Mouse (Mus musculus) right cerebral cortex, postnatal 14 days (tissue): ENCODE measurements around the gene Olfr272.

Experiments used
- DNase-seq: peaks from one replicate; pipeline ENCODE4 v3.0.0; 2022

The Olfr272 gene

DNA sequence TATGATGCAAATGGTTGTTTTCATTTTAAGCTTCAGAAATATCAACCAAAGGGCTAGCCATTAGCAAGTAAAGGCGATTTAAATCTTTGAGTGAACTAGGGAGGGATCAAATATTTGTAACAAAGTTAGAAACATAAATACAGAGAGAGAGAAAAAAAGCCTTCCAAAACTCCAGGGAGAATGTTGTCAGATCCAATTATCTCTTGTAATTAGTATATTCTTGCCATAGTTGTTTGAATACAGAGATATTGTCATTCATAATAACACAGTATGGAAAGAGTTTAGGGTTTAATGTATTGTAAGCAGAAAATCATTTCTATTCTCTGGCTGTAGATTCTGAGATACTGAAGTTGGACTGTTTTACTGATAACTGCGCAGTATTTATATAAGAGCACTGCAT, at the start of gene Olfr272:
Gene Olfr272, minus strand, starts transcription at position 101 of the 400 bp plus-strand sequence.
- DNase-seq: no peak

DNA sequence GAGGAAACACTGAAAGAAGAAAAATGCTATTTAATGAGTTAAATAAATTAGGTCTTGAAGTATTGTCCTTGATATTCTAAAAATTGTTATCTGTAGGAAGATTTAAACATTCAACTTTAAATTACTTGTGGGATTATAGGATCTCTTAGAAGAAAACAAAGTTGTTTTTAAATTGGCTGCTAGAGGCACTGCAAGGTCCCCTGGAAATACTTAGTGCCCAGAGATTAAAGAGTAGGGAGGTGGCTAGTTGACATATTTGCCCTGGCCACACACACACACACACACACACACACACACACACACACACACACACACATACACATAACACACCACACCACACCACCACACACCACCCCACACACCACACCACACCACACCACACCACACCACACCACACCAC, 45.3 kb upstream of the Olfr272 start, which contains the start of gene Olfr270:
Gene Olfr270, plus strand, starts transcription at position 301 of the 400 bp plus-strand sequence.
- DNase-seq: no peak

DNA sequence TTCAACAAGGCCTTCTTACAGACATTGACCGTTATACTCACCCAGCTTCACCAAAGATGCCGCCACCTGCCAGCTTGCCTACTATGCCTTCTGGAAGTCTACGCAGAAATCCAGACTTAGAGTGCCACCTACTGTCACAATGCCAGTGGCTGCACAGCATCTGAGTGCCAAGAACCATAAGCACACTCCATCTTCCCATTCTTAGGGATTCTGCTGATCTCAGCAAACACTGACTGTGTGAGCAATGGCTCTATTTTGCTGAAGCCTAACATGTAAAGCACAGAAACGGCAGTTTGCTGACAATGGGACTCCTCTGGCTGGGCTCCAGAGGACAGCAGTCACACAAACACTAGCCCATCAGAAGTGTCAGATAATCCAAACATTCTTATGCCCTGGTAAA, 39.7 kb upstream of the Olfr272 start:
- peak; percentile 42 for DNase-seq

- DNase-seq: no peak
Observed at GRCm38 (mm10) chr4:52949005-52949404, 30.0 kb upstream of the Olfr272 start.

DNA sequence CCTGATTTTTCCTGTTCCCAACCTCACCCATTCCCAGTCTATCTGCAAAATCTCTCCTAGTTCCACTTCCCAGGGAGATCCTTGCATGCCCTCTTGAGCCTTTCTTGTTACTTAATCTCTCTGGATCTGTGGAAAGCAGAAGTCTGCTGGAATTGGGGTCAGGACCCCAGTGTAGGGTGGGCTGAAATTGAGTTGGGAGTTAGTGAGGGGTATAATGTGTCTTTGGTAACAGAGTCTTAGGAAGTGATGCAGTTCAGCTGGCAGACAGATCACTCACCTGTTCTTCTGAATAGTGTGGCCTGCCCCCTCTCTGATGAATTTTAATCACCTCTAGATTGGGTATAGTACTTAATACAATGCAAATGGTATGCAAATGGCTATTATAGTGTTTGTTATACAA, 27.7 kb upstream of the Olfr272 start:
- no peak for DNase-seq

- no peak for DNase-seq
Observed at GRCm38 (mm10) chr4:52930480-52930879, 11.5 kb upstream of the Olfr272 start.

GRCm38 (mm10) chr4:52917311-52917688, 1.7 kb downstream of the Olfr272 start:
- DNase-seq: no peak

- no peak for DNase-seq
Observed at GRCm38 (mm10) chr4:52916659-52917310, 2.2 kb downstream of the Olfr272 start.

DNA sequence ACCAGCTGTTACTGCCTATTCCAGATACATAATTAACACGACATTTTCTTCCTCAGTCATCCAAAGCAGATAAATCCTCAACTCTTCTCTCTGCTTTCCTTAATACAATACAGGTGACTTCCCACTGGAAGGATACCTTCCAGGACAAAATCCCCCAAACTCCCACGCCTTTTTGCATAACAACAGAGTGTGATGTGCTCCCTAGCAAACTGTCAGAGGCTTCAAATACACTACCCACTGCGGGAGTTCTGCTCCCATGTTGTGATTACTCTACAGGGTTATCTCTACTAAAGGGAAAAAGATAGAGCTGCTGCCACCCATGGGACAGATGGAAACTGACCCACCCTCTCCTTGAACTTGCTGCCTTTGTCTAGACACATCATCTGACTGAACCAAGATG, 6.6 kb downstream of the Olfr272 start:
- no peak for DNase-seq

DNA sequence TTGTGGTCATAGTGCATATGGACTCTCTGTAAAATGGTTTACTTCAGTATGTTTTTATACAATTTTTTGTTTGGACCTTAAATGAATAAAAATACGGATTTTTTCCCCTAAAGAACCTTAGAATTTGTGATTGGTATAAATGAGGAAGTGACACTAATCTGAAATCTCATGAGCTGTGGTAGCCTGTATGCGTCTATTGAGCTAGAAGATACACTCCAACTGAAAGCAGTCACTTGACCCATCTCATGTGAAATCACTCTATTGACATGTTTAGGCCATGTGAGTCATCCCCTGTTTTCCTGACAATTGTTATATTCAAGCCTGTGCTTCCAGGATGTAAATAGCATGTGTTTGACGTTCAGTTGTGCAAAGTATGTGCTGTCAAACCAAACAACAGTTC, 9.4 kb downstream of the Olfr272 start:
- no peak for DNase-seq

DNA sequence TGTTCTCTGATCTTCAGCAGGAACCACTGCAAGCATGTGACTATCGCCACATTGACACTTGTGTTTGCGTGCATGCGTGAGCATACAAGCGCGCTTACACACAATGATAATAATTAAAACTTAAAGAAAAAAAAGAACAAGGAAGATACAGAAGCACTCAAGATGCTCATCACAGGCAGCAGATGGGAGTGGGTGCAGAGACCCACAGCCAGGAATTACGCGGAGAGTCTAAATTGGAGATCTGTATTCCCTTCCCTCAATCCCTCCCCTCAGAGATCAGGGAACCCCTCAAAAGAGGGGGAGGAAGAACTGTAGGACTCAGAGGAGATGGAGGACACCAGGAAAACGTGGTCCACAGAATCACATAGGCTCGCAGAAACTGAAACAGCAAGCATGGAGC, 54.8 kb downstream of the Olfr272 start:
- DNase-seq: peak; percentile 6
